8 mouse cellular contexts compared by ENCODE assay signal in genomic region chr7:35056999-35057398, GRCm38 (mm10). TPM values are rescaled to one million over a fixed set of nuclear protein-coding genes. Genes with fewer than 3 reads are reported as not detected.
DNase-seq lines count a peak whose midpoint lies in the region; ATAC-seq and TF ChIP-seq lines count a peak whose summit lies in the region.

No protein-coding gene starts in this region.

- peak overlapping the region; percentile 93 for H3K4me2 ChIP-seq in forebrain, embryonic 12.5 days
- H3K4me2 ChIP-seq in limb, embryonic 14.5 days (replicated peaks; ENCODE audit: low read depth, low read length, severe bottlenecking), result peak overlapping the region; percentile 74
- peak overlapping the region; percentile 88 for H3K4me2 ChIP-seq in myocyte (ENCODE audit: low read depth)

- peaks cover 39% of the 10 kb centered on the region for H3K79me2 ChIP-seq in myocyte (ENCODE audit: control insufficient read depth, insufficient read depth)

- ATAC-seq in forebrain, embryonic 12.5 days (ENCODE audit: low FRiP score), result no peak
- no peak for ATAC-seq in limb, embryonic 14.5 days (ENCODE audit: low FRiP score, low read depth)

- peak overlapping the region; percentile 98 for H3K9ac ChIP-seq in forebrain, embryonic 12.5 days
- peak overlapping the region; percentile 91 for H3K9ac ChIP-seq in limb, embryonic 14.5 days (ENCODE audit: low read depth, low read length, severe bottlenecking)

- peak overlapping the region; percentile 50 for H3K4me3 ChIP-seq in spleen, adult 2 months (ENCODE audit: extremely low read depth, insufficient read depth, insufficient read length)
- H3K4me3 ChIP-seq in forebrain, embryonic 12.5 days (replicated peaks), result peak overlapping the region; percentile 98
- H3K4me3 ChIP-seq in limb, embryonic 14.5 days (replicated peaks; ENCODE audit: low read length), result peak overlapping the region; percentile 93
- peak overlapping the region; percentile 95 for H3K4me3 ChIP-seq in myocyte

- H3K4me1 ChIP-seq in spleen, adult 2 months (ENCODE audit: control insufficient read depth, insufficient read depth, insufficient read length), result peaks cover 8% of the 10 kb centered on the region; the same call in 1 of the 2 replicates
- H3K4me1 ChIP-seq in forebrain, embryonic 12.5 days, result peaks cover 25% of the 10 kb centered on the region
- peaks cover 10% of the 10 kb centered on the region for H3K4me1 ChIP-seq in limb, embryonic 14.5 days (ENCODE audit: control insufficient read depth, insufficient read depth, low read length)

- TF ChIP-seq POLR2A in spleen, adult 2 months (IDR thresholded peaks at IDR 0.05; ENCODE audit: low read depth, low read length), result no peak
- TF ChIP-seq POLR2A in limb, embryonic 14.5 days (IDR thresholded peaks at IDR 0.05; ENCODE audit: borderline replicate concordance, extremely low read depth, insufficient read depth, insufficient read length), result no peak
- no peak for TF ChIP-seq POLR2A in myocyte (IDR thresholded peaks at IDR 0.05; ENCODE audit: insufficient read length, low read depth)

- H3ac ChIP-seq in myocyte (ENCODE audit: control insufficient read depth, insufficient read length), result peak overlapping the region; percentile 99

- no peaks in the 10 kb centered on the region for H3K27me3 ChIP-seq in spleen, adult 2 months (ENCODE audit: control insufficient read depth, insufficient read depth, low read length)
- H3K27me3 ChIP-seq in forebrain, embryonic 12.5 days, result no peaks in the 10 kb centered on the region
- H3K27me3 ChIP-seq in limb, embryonic 14.5 days (ENCODE audit: control insufficient read depth, insufficient read depth, low read length), result no peaks in the 10 kb centered on the region
- no peaks in the 10 kb centered on the region for H3K27me3 ChIP-seq in myocyte (ENCODE audit: control insufficient read depth, insufficient read depth, insufficient read length)

- TF ChIP-seq CTCF in spleen, adult 2 months (IDR thresholded peaks at IDR 0.05; ENCODE audit: extremely low read depth, insufficient read depth, insufficient read length, insufficient replicate concordance), result no peak

- H3K36me3 ChIP-seq in spleen, adult 2 months (ENCODE audit: control insufficient read depth, insufficient read depth, low read length), result no peaks in the 10 kb centered on the region
- H3K36me3 ChIP-seq in forebrain, embryonic 12.5 days (replicated peaks), result no peaks in the 10 kb centered on the region
- H3K36me3 ChIP-seq in limb, embryonic 14.5 days (ENCODE audit: control insufficient read depth, insufficient read depth, low read length), result no peaks in the 10 kb centered on the region
- peaks cover 13% of the 10 kb centered on the region for H3K36me3 ChIP-seq in myocyte (ENCODE audit: control insufficient read depth, insufficient read depth)

- peak in 1 of 2 experiments; percentile 21 for DNase-seq in spleen, adult 2 months (ENCODE audit: low read depth in 1 of 2, low spot score in 2 of 2)
- DNase-seq in spleen, adult 12 weeks (ENCODE audit: low spot score), result no peak
- DNase-seq in limb, embryonic 14.5 days (ENCODE audit: low spot score), result no peak
- no peak for DNase-seq in embryo, embryonic 9.5 days (ENCODE audit: extremely low spot score)
- no peak for DNase-seq in layer of hippocampus, postnatal 14 days (ENCODE audit: low spot score in 2 of 2)
- no peak for DNase-seq in kidney, adult 18-20 months

- H3K9me3 ChIP-seq in forebrain, embryonic 12.5 days, result no peaks in the 10 kb centered on the region
- H3K9me3 ChIP-seq in limb, embryonic 14.5 days (ENCODE audit: control insufficient read depth, low read length), result no peaks in the 10 kb centered on the region

- WGBS in spleen, adult 2 months, result 1% methylated on average over 10 of the region's 10 CpGs
- 21% methylated on average over 10 of the region's 10 CpGs for WGBS in forebrain, embryonic 12.5 days
- WGBS in limb, embryonic 14.5 days, result 21% methylated on average over 10 of the region's 10 CpGs

- peak overlapping the region; percentile 67 for H3K27ac ChIP-seq in spleen, adult 2 months (ENCODE audit: insufficient read depth, low read length)
- H3K27ac ChIP-seq in forebrain, embryonic 12.5 days, result 0 out of 2 replicates have a peak overlapping the region, but pooled peaks have one; percentile 31
- H3K27ac ChIP-seq in limb, embryonic 14.5 days (replicated peaks; ENCODE audit: low read depth, low read length), result no peak overlapping the region

TF ChIP-seq in myocyte, 11 proteins besides CTCF, POLR2A, EP300 and RAD21:
- TF ChIP-seq MYOG (IDR thresholded peaks at IDR 0.05; ENCODE audit: control insufficient read depth in 1 of 3, insufficient read depth in 1 of 3, insufficient read length in 2 of 3, low read depth in 2 of 3) (no peak), E2F4 (IDR thresholded peaks at IDR 0.05; ENCODE audit: insufficient read depth) (no peak), TCF12 (IDR thresholded peaks at IDR 0.05; ENCODE audit: insufficient read depth, poor library complexity, severe bottlenecking) (no peak), SRF (IDR thresholded peaks at IDR 0.05; ENCODE audit: control insufficient read depth, insufficient read length, low read depth) (no peak)

RNA-seq across cellular contexts. Expression of gene Cebpg, which starts 0.6 kb away (rescaled TPM):
- 4.2 and 4.6 TPM in 2 replicates for polyA plus RNA-seq in spleen, adult 2 months (2012; rRNA removed)
- polyA plus RNA-seq in forebrain, embryonic 12.5 days (2016; fragmentation: Nextera tagmentation; extraction: Ambion mirVana), result 63.6 and 68.3 TPM in 2 replicates
- polyA plus RNA-seq in limb, embryonic 14.5 days (2012; rRNA removed), result 18.1 and 27.6 TPM in 2 replicates
- polyA plus RNA-seq in limb, embryonic 14.5 days (2014; fragmentation: Nextera tagmentation; extraction: Ambion mirVana), result 39.3 and 41.6 TPM in 2 replicates
- 25.0 TPM for polyA plus RNA-seq in myocyte (2012; fragmentation: generic; extraction: Trizol)
- total RNA-seq in layer of hippocampus, postnatal 14 days (2021), result 10 to 100 TPM; 27.0 to 28.5 TPM
